Mouse (Mus musculus) hindbrain, embryonic 11.5 days (tissue): Measurements from ENCODE around the gene Nkain2. TPM values are rescaled to one million over a fixed set of nuclear protein-coding genes. Genes with fewer than 3 reads are reported as not detected.

Experiments
- ATAC-seq: fragments of 200-750 bp; cut with Nextera tagmentation; 2 replicates; pipeline ENCODE4 v1.8.0; 2017; ENCODE audit warnings: mild to moderate bottlenecking, moderate TSS enrichment, moderate library complexity; ENCODE audit not compliant: low FRiP score
- DNase-seq: peaks from one replicate; pipeline ENCODE4 v3.0.0-alpha.2; 2015; ENCODE audit warnings: low spot score
- H3K27ac ChIP-seq: fragments of 300-500 bp; sonication (generic); 2 replicates; pipeline ENCODE4 v1.5.1; 2014; ENCODE audit warnings: mild to moderate bottlenecking, low read depth, low read length
- H3K27me3 ChIP-seq: fragments of 300-500 bp; sonication (generic); 2 replicates; pipeline ENCODE4 v1.6.1; 2014; ENCODE audit warnings: mild to moderate bottlenecking, low read length, moderate library complexity, mixed read lengths; ENCODE audit not compliant: control insufficient read depth, insufficient read depth
- H3K36me3 ChIP-seq: fragments of 300-500 bp; sonication (generic); 2 replicates; pipeline ENCODE4 v1.6.1; 2014; ENCODE audit warnings: mild to moderate bottlenecking, low read length, moderate library complexity, mixed read lengths; ENCODE audit not compliant: control insufficient read depth, insufficient read depth
- H3K4me1 ChIP-seq: fragments of 300-500 bp; sonication (generic); replicated peaks from 2 replicates; pipeline ENCODE4 v1.6.1; 2014; ENCODE audit warnings: low read length, mixed read lengths; ENCODE audit not compliant: control insufficient read depth, insufficient read depth
- H3K4me2 ChIP-seq: fragments of 300-500 bp; sonication (generic); replicated peaks from 2 replicates; pipeline ENCODE4 v1.6.1; 2014; ENCODE audit warnings: mild to moderate bottlenecking, low read depth, low read length
- H3K4me3 ChIP-seq: fragments of 300-500 bp; sonication (generic); 2 replicates; pipeline ENCODE4 v1.5.1; 2014; ENCODE audit warnings: low read depth, low read length
- H3K9ac ChIP-seq: fragments of 300-500 bp; sonication (generic); 2 replicates; pipeline ENCODE4 v1.6.1; 2014; ENCODE audit warnings: low read depth, low read length
- H3K9me3 ChIP-seq: fragments of 300-500 bp; sonication (generic); 2 replicates; pipeline ENCODE4 v1.6.1; 2016; ENCODE audit warnings: low read length; ENCODE audit not compliant: control insufficient read depth
- WGBS: fragments of 180-500 bp; shearing (Covaris S2); extraction: QIAGEN DNeasy Blood & Tissue Kit; methylation state at CpG from one replicate; pipeline ENCODE4 v1.1.7; 2014; 5-methylcytosine and 5-hydroxymethylcytosine counted together
- polyA plus RNA-seq: library from polyadenylated mRNA; unstranded; fragments of >200 nt; fragmentation: Nextera tagmentation; extraction: Ambion mirVana; gene quantifications from 2 replicates; pipeline ENCODE4 v1.2.1, GENCODE M21; 2014

The Nkain2 gene
- polyA plus RNA-seq = 1.2 and 1.3 TPM in 2 replicates

DNA sequence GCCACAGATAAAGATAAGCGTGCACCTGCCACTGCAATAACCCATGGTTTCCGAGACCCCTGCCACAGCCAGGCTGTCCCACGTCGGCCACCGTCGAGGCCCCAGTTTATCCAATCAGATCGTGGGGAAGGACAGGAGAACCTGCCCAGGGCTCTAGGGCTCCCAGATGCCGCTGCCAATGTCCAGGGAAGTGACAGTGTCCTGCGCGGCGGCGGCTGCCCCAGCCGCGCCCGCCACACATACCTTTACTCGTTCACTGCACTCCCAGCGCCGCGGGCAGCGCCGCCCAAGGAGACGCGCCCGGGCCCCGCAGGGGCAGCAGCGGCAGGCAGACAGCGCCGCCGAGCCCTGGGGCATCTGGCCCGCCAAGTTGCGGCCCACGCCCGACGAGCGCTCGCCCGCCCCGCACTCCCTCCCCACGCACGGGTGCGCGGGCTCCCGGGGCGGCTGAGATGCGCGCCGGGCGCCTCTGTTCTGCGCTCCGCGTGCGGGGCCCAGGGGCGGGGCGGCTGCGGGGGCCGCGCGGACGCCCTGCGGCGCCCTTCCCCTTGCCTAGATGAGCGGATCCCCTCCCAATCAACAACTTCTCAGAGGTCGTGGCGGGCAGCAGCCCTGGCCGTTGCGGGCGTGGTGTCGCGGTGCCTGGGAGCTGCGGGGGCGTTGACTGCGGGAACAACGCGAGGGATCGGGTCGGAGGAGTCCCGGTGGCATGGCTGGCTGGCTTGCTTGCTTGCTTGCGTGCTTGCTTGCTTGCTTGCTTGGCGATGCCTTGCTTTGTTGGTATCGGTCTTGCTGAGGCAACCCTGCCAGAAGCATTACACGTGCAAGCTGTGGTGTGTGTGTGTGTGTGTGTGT is at the start of gene Nkain2:
Gene Nkain2, minus strand, starts transcription at position 811 of the 855 bp plus-strand sequence.
- Histone ChIP-seq H3K27me3 (no peaks in the 10 kb centered on the region), H3K4me1 (no peaks in the 10 kb centered on the region), H3K27ac (no peak within 1 kb of the TSS), H3K4me3 (peak within 1 kb of the TSS; percentile 82), H3K36me3 (no peaks in the 10 kb centered on the region), H3K9me3 (no peaks in the 10 kb centered on the region), H3K9ac (peak within 1 kb of the TSS; percentile 75), H3K4me2 (peak within 1 kb of the TSS; percentile 80)
- WGBS = under 1% methylated on average over 56 of the region's 81 CpGs
- peak; percentile 89 for ATAC-seq
- peak; percentile 82 for DNase-seq

DNA sequence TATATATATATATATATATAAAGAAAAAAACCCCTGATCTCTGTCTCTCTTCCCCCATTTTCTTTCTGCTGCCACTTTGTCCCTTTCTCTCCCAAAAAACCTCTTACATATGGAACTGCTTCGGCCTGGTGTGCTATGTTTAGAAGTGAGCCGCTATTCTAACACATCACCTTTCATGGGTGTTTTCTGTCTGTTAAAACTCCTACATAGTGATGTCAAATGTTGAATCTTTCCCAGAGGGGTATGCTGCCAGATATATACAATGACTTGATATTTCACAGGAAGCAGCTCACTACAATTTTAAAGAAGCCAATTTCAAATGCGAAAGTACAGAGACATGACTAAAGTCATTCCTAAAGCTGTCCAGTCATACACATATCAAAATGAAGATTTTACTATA is 49.6 kb upstream of the Nkain2 start:
- Histone ChIP-seq H3K9me3 (no peaks in the 10 kb centered on the region), H3K27me3 (no peaks in the 10 kb centered on the region), H3K36me3 (no peaks in the 10 kb centered on the region), H3K27ac (no peak overlapping the region), H3K9ac (no peak overlapping the region), H3K4me3 (no peak overlapping the region), H3K4me1 (no peaks in the 10 kb centered on the region), H3K4me2 (no peak overlapping the region)
- ATAC-seq (no peak), DNase-seq (no peak)
- 95% methylated on average over 3 of the region's 3 CpGs for WGBS

DNA sequence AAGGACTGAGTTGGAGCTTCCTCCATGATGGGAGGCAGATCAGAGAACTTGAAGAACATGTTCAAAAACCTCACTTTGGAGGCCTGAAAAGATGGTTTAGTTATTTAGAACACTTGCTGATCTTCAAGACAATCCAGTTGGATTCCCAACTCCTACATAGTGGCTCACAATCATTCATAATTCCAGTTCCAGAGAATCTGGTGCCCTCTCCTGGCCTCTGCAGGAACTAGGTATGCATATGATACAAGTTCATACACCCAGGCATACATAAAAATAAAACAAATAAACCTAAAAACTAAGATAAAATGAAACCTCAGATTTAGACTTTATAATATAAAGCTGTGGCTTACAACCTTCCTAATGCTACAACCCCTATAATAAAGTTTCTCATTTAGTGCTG is 4.8 kb upstream of the Nkain2 start:
- no peaks in the 10 kb centered on the region for H3K4me1 ChIP-seq
- DNase-seq (peak; percentile 48), ATAC-seq (no peak)
- no peaks in the 10 kb centered on the region for H3K27me3 ChIP-seq
- H3K36me3 ChIP-seq = no peaks in the 10 kb centered on the region
- no peak overlapping the region for H3K27ac ChIP-seq
- H3K9me3 ChIP-seq = no peaks in the 10 kb centered on the region
- no peak overlapping the region for H3K4me3 ChIP-seq
- H3K4me2 ChIP-seq = no peak overlapping the region
- no peak overlapping the region for H3K9ac ChIP-seq

GRCm38 (mm10) chr10:32890507-32891131 is 357 bp upstream of the Nkain2 start:
- Histone ChIP-seq H3K4me3 (peak overlapping the region; percentile 82), H3K4me1 (no peaks in the 10 kb centered on the region), H3K27me3 (no peaks in the 10 kb centered on the region), H3K9ac (peak overlapping the region; percentile 75), H3K4me2 (peak overlapping the region; percentile 80), H3K36me3 (no peaks in the 10 kb centered on the region), H3K9me3 (no peaks in the 10 kb centered on the region), H3K27ac (no peak overlapping the region)
- ATAC-seq = peak; percentile 58
- peak; percentile 67 for DNase-seq
- 4% methylated on average over 13 of the region's 13 CpGs for WGBS

- H3K27me3 ChIP-seq = no peaks in the 10 kb centered on the region
- H3K4me2 ChIP-seq = no peak overlapping the region
- no peaks in the 10 kb centered on the region for H3K36me3 ChIP-seq
- DNase-seq (no peak), ATAC-seq (no peak)
- H3K4me3 ChIP-seq = no peak overlapping the region
- H3K27ac ChIP-seq = no peak overlapping the region
- H3K9ac ChIP-seq = no peak overlapping the region
- no peaks in the 10 kb centered on the region for H3K4me1 ChIP-seq
- WGBS = 71% methylated on average over 6 of the region's 6 CpGs
- H3K9me3 ChIP-seq = no peaks in the 10 kb centered on the region
Observed at GRCm38 (mm10) chr10:32881977-32882376, 8.3 kb downstream of the Nkain2 start.

GRCm38 (mm10) chr10:32870691-32871406 is 19.4 kb downstream of the Nkain2 start:
- Histone ChIP-seq H3K9ac (no peak overlapping the region), H3K4me1 (no peaks in the 10 kb centered on the region), H3K27ac (no peak overlapping the region), H3K4me3 (no peak overlapping the region), H3K27me3 (no peaks in the 10 kb centered on the region), H3K4me2 (no peak overlapping the region), H3K9me3 (no peaks in the 10 kb centered on the region), H3K36me3 (no peaks in the 10 kb centered on the region)
- 85% methylated on average over 1 of the region's 1 CpGs for WGBS
- DNase-seq = no peak
- ATAC-seq = no peak

- Histone ChIP-seq H3K4me3 (no peak overlapping the region), H3K27me3 (no peaks in the 10 kb centered on the region), H3K36me3 (no peaks in the 10 kb centered on the region), H3K4me1 (no peaks in the 10 kb centered on the region), H3K4me2 (no peak overlapping the region), H3K27ac (no peak overlapping the region), H3K9me3 (no peaks in the 10 kb centered on the region), H3K9ac (no peak overlapping the region)
- no peak for ATAC-seq
- no peak for DNase-seq
- WGBS = 36% methylated on average over 1 of the region's 1 CpGs
Observed at GRCm38 (mm10) chr10:32869541-32869940, 20.7 kb downstream of the Nkain2 start.

- H3K9ac ChIP-seq = no peak overlapping the region
- H3K27ac ChIP-seq = no peak overlapping the region
- ATAC-seq = no peak
- H3K9me3 ChIP-seq = no peaks in the 10 kb centered on the region
- no peaks in the 10 kb centered on the region for H3K36me3 ChIP-seq
- WGBS = 86% methylated on average over 4 of the region's 4 CpGs
- no peak for DNase-seq
- H3K4me2 ChIP-seq = no peak overlapping the region
- no peaks in the 10 kb centered on the region for H3K4me1 ChIP-seq
- H3K27me3 ChIP-seq = no peaks in the 10 kb centered on the region
- no peak overlapping the region for H3K4me3 ChIP-seq
Observed at GRCm38 (mm10) chr10:32815210-32815883, 74.9 kb downstream of the Nkain2 start.
